Mouse (Mus musculus) midbrain, embryonic 11.5 days (tissue): ENCODE results near the gene Cnnm1. TPM values are rescaled to one million over a fixed set of nuclear protein-coding genes. Genes with fewer than 3 reads are reported as not detected.
"Not testable (repeated sequence)": the region's sequence is repeated elsewhere in the genome, so short reads cannot be mapped to it uniquely, and the experiment has no call there.

Experiments
- ATAC-seq: fragments of 200-750 bp; cut with Nextera tagmentation; 2 replicates; pipeline ENCODE4 v1.8.0; 2017; ENCODE audit warnings: moderate TSS enrichment, moderate library complexity; ENCODE audit not compliant: low FRiP score
- DNase-seq: peaks from one replicate; pipeline ENCODE4 v3.0.0; 2015; ENCODE audit warnings: low spot score; ENCODE audit errors: missing footprints
- H3K27ac ChIP-seq: fragments of 300-500 bp; sonication (generic); 2 replicates; pipeline ENCODE4 v1.5.1; 2014; ENCODE audit warnings: low read depth, low read length
- H3K27me3 ChIP-seq: fragments of 300-500 bp; sonication (generic); 2 replicates; pipeline ENCODE4 v1.6.1; 2014; ENCODE audit warnings: mild to moderate bottlenecking, low read length, moderate library complexity, mixed read lengths; ENCODE audit not compliant: control insufficient read depth, insufficient read depth
- H3K36me3 ChIP-seq: fragments of 300-500 bp; sonication (generic); 2 replicates; pipeline ENCODE4 v1.6.1; 2014; ENCODE audit warnings: mild to moderate bottlenecking, low read length, moderate library complexity, mixed read lengths; ENCODE audit not compliant: control insufficient read depth, insufficient read depth
- H3K4me1 ChIP-seq: fragments of 300-500 bp; sonication (generic); 2 replicates; pipeline ENCODE4 v1.6.1; 2014; ENCODE audit warnings: low read length; ENCODE audit not compliant: control insufficient read depth, insufficient read depth
- H3K4me2 ChIP-seq: fragments of 300-500 bp; sonication (generic); 2 replicates; pipeline ENCODE4 v1.6.1; 2014; ENCODE audit warnings: mild to moderate bottlenecking, moderate library complexity
- H3K4me3 ChIP-seq: fragments of 300-500 bp; sonication (generic); 2 replicates; pipeline ENCODE4 v1.5.1; 2014; ENCODE audit warnings: low read depth, low read length
- H3K9ac ChIP-seq: fragments of 300-500 bp; sonication (generic); 2 replicates; pipeline ENCODE4 v1.6.1; 2014; ENCODE audit warnings: low read length
- H3K9me3 ChIP-seq: fragments of 300-500 bp; sonication (generic); 2 replicates; pipeline ENCODE4 v1.6.1; 2016; ENCODE audit warnings: low read length; ENCODE audit not compliant: control insufficient read depth
- WGBS: fragments of 180-500 bp; shearing (Covaris S2); extraction: QIAGEN DNeasy Blood & Tissue Kit; methylation state at CpG from one replicate; pipeline ENCODE4 v1.1.7; 2014; 5-methylcytosine and 5-hydroxymethylcytosine counted together
- polyA plus RNA-seq: library from polyadenylated mRNA; unstranded; fragments of >200 nt; fragmentation: Nextera tagmentation; extraction: Ambion mirVana; gene quantifications from 2 replicates; pipeline ENCODE4 v1.2.1, GENCODE M21; 2014

Cnnm1 gene
- polyA plus RNA-seq, 1 experiment from 2014 or later = 0.26 TPM

GRCm38 (mm10) chr19:43494914-43495313 is 54.7 kb downstream of the Cnnm1 start:
- 15% methylated on average over 14 of the region's 14 CpGs for WGBS
- Histone ChIP-seq H3K36me3 (no peaks in the 10 kb centered on the region; the same call in 1 of the 2 replicates), H3K4me3 (peak overlapping the region; percentile 13), H3K27me3 (no peaks in the 10 kb centered on the region), H3K9me3 (no peaks in the 10 kb centered on the region), H3K27ac (no peak overlapping the region), H3K4me2 (peak overlapping the region; percentile 49), H3K9ac (0 out of 2 replicates have a peak overlapping the region, but pooled peaks have one; percentile 2), H3K4me1 (peaks cover 4% of the 10 kb centered on the region; the same call in 1 of the 2 replicates)
- DNase-seq (no peak), ATAC-seq (peak; percentile 61)

GRCm38 (mm10) chr19:43495846-43496245 is 55.6 kb downstream of the Cnnm1 start:
- Histone ChIP-seq H3K4me2 (no peak overlapping the region), H3K9ac (no peak overlapping the region), H3K27ac (no peak overlapping the region), H3K9me3 (no peaks in the 10 kb centered on the region), H3K4me3 (no peak overlapping the region), H3K36me3 (no peaks in the 10 kb centered on the region; the same call in 1 of the 2 replicates), H3K27me3 (no peaks in the 10 kb centered on the region), H3K4me1 (peaks cover 4% of the 10 kb centered on the region; the same call in 1 of the 2 replicates)
- DNase-seq (peak; percentile 98), ATAC-seq (peak; percentile 46)
- WGBS = 23% methylated on average over 5 of the region's 5 CpGs

- no peaks in the 10 kb centered on the region for H3K27me3 ChIP-seq
- H3K9ac ChIP-seq = no peak overlapping the region
- peaks cover 4% of the 10 kb centered on the region; the same call in 1 of the 2 replicates for H3K4me1 ChIP-seq
- no peak overlapping the region for H3K4me3 ChIP-seq
- WGBS = 92% methylated on average over 7 of the region's 7 CpGs
- no peak overlapping the region for H3K27ac ChIP-seq
- H3K9me3 ChIP-seq = no peaks in the 10 kb centered on the region
- H3K36me3 ChIP-seq = no peaks in the 10 kb centered on the region; the same call in 1 of the 2 replicates
- DNase-seq (no peak), ATAC-seq (no peak)
- no peak overlapping the region for H3K4me2 ChIP-seq
Measured at GRCm38 (mm10) chr19:43497440-43497839, 57.2 kb downstream of the Cnnm1 start.

DNA sequence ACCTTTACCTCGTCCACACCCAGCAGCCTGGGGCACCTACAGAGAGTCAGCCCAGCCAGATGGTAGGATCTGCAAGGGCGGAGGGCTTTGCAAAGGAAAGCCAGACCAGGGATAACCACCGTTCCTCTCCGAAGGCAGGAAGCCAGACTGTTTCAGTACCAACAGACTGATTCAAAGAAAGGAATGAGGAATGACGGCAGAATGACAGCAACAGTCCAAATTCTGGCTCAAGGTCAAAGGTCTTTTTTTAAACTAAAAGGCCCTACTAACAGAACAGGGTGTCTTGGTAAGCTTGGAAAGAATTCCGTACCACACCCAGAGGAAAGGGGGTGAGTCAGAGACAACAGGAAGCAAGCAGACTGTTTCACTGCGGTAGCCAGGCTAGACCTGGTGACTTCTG is 58.6 kb downstream of the Cnnm1 start:
- WGBS = 92% methylated on average over 7 of the region's 7 CpGs
- no peak overlapping the region for H3K9ac ChIP-seq
- no peaks in the 10 kb centered on the region; the same call in 1 of the 2 replicates for H3K36me3 ChIP-seq
- no peaks in the 10 kb centered on the region for H3K27me3 ChIP-seq
- DNase-seq (no peak), ATAC-seq (no peak)
- H3K4me2 ChIP-seq = no peak overlapping the region
- no peak overlapping the region for H3K4me3 ChIP-seq
- H3K4me1 ChIP-seq = peaks cover 4% of the 10 kb centered on the region; the same call in 1 of the 2 replicates
- no peak overlapping the region for H3K27ac ChIP-seq
- H3K9me3 ChIP-seq = no peaks in the 10 kb centered on the region

DNA sequence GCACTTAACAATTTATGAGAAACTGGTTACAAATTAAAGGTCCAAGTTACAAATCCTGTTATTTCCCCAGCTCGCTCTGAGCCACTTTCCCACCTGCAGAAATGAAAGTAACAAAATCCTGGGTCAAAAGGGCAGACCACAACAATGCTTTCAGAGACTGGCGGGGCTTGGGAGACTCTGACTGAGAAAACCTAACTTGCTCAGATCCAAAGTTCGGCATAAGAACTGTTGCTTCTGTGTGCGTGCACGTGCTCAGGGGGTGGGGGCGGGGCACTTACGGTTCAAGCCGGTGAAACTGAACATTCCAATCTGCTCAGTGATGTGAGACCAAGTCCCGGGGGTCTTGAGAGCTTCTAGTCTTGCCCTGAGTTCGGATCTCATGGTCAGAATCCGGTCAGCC is 62.4 kb downstream of the Cnnm1 start:
- ATAC-seq (no peak), DNase-seq (no peak)
- Histone ChIP-seq H3K4me2 (no peak overlapping the region), H3K4me1 (no peaks in the 10 kb centered on the region), H3K27ac (no peak overlapping the region), H3K27me3 (no peaks in the 10 kb centered on the region), H3K9me3 (no peaks in the 10 kb centered on the region), H3K4me3 (no peak overlapping the region), H3K36me3 (peaks cover 3% of the 10 kb centered on the region), H3K9ac (no peak overlapping the region)
- WGBS = 88% methylated on average over 11 of the region's 11 CpGs

- H3K36me3 ChIP-seq, H3K4me1 ChIP-seq, H3K27ac ChIP-seq, H3K4me3 ChIP-seq, H3K27me3 ChIP-seq, H3K4me2 ChIP-seq, DNase-seq, H3K9ac ChIP-seq, ATAC-seq, H3K9me3 ChIP-seq: not testable (repeated sequence)
- 93% methylated on average over 7 of the region's 9 CpGs for WGBS
Measured at GRCm38 (mm10) chr19:43503593-43503992, 63.4 kb downstream of the Cnnm1 start.

GRCm38 (mm10) chr19:43505441-43505840 is 65.2 kb downstream of the Cnnm1 start:
- WGBS = 92% methylated on average over 12 of the region's 12 CpGs
- peaks cover 3% of the 10 kb centered on the region for H3K36me3 ChIP-seq
- DNase-seq (no peak), ATAC-seq (no peak)
- no peak overlapping the region for H3K4me3 ChIP-seq
- H3K4me1 ChIP-seq = no peaks in the 10 kb centered on the region
- no peaks in the 10 kb centered on the region for H3K27me3 ChIP-seq
- H3K9ac ChIP-seq = no peak overlapping the region
- no peaks in the 10 kb centered on the region; the same call in 1 of the 2 replicates for H3K9me3 ChIP-seq
- H3K4me2 ChIP-seq = no peak overlapping the region
- H3K27ac ChIP-seq = no peak overlapping the region

- H3K9me3 ChIP-seq = no peaks in the 10 kb centered on the region; the same call in 1 of the 2 replicates
- H3K9ac ChIP-seq = no peak overlapping the region
- DNase-seq (no peak), ATAC-seq (no peak)
- peaks cover 8% of the 10 kb centered on the region for H3K36me3 ChIP-seq
- no peak overlapping the region for H3K27ac ChIP-seq
- H3K4me1 ChIP-seq = no peaks in the 10 kb centered on the region
- WGBS = 92% methylated on average over 14 of the region's 14 CpGs
- no peak overlapping the region for H3K4me3 ChIP-seq
- no peaks in the 10 kb centered on the region for H3K27me3 ChIP-seq
- H3K4me2 ChIP-seq = no peak overlapping the region
Measured at GRCm38 (mm10) chr19:43510436-43511220, 70.4 kb downstream of the Cnnm1 start.
